Mouse (Mus musculus) olfactory bulb, adult 2 months (tissue): ENCODE results near the gene Rbfox3.

ENCODE experiments used
- CTCF ChIP-seq: fragments of 200-500 bp; IDR thresholded peaks from 2 replicates; pipeline ENCODE4 v1.5.1; 2012; ENCODE audit warnings: low read depth, mild to moderate bottlenecking, low read length, moderate library complexity; ENCODE audit not compliant: insufficient read depth
- POLR2A ChIP-seq: fragments of 200-500 bp; IDR thresholded peaks from 2 replicates; pipeline ENCODE4 v1.6.1; 2012; ENCODE audit warnings: mild to moderate bottlenecking, low read depth, low read length, moderate library complexity; ENCODE audit not compliant: insufficient read depth

DNA sequence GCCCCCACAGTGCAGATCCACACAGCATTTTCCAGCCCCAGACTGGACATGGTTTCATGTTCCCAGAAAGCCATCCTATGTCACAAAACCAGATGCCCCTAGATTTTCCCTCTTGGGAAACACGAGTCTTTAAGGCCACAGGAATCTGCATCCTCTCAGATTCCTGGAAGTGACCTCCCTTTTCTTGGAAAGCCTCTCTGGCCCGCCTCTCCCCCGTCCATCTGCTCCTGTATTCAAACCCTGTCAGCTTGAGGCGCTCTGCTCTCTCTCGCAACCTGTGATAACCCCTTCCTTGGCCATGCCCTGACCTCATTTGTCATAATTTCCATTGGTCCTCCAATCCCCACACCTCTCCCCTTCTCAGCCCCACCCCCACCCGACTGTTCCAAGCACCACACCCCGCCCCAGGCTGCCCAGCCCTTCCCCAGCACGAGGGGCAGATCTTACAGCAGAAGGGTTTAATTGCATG, 183.3 kb downstream of the Rbfox3 start:
- TF ChIP-seq POLR2A (no peak), CTCF (no peak)
